Mouse (Mus musculus): ENCODE measurements around the gene Rbm47.
"Not testable (repeated sequence)": the region's sequence is repeated elsewhere in the genome, so short reads cannot be mapped to it uniquely, and the experiment has no call there.

Gene Rbm47

GRCm38 (mm10) chr5:66028232-66028631 lies 144.7 kb downstream of the Rbm47 start:
- no peak for DNase-seq (ENCODE audit: low read depth, low spot score)

DNA sequence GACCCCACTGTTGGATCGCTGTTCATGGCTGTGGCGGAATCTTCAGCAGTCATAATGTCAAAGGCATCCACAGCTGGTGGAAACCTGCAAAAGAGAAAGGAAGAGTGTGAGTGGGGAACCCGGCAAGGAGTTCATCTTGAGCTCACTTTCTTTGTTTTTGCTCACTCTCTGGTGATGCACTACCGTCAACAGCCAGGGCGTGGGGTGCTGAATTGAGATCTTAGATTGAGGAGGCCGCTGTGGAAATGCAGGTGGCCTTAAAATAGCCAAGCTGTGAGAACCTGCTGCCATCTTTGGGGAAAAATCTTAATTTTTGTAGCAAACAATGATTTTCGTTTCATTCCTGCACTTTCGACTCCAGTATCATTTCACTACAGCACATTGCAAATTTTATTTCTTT lies 145.7 kb downstream of the Rbm47 start:
- DNase-seq (ENCODE audit: low read depth, low spot score), result peak; percentile 57

- peak; percentile 50 for DNase-seq (ENCODE audit: low read depth, low spot score)
These were observed 146.1 kb downstream of the Rbm47 start for GRCm38 (mm10) chr5:66026796-66027195.

DNA sequence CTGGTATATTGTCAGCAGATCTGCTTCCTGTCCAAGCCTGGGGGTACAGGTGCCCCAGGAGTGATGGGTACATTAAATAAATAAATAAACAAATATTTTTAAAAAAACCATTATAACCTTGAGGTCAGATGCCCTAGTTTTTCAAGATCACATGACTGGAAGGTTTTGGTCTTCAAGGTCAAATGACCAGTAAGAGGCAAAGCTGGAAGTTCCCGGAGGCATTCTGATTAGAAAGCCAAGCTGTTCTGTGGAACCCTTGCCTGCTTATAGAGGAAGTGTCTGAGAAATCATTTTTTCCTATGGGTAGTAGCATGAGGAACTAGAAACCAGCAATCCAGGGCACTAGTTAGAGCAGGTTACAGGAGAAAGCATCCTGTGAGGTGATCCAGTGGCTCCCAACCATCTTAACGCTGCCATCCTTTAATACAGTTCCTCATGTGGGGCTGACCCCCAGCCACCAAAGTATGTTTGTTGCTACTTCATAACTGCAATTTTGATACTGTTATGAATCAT lies 157.4 kb downstream of the Rbm47 start:
- DNase-seq (ENCODE audit: low read depth, low spot score), result no peak

DNA sequence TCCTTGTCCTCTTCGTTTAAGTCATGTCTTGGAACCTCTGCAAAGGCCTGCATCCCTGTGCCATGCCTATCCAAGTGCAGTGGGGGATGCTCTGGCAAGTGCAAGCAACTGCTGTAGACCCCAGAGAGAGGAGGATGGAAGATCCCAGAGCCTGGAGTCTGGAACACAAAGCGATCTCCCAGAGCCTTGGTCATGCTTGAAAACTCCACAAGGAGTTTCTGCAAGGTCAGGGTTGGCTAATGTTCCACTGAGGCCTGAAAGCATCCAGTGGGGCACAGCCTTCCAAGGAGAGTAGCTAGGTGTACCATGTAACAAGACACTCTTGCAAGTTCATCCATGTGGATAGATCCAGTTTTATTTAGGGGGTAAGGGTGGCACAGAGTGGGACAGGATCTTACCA lies 158.5 kb downstream of the Rbm47 start:
- no peak for DNase-seq (ENCODE audit: low read depth, low spot score)

DNA sequence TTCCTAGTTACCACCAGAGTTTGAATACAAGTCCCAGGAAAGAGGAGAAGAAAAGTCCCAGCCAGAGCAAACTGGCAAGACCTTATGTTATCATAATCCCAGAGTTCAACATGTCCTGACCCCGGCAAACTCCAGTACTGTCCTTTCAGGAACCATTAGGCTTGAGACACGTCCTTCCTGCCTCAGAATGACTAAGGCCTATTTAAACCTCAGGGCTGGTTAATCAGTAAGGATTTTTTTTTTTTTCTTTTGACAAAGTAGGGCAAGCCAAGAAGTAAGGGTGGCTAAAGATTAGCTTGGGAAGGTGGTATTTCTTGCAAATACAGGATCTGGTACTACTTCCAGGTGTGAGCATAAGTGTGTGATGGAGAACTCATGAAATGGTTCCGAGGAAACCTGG lies 158.9 kb downstream of the Rbm47 start:
- DNase-seq (ENCODE audit: low read depth, low spot score), result no peak

DNA sequence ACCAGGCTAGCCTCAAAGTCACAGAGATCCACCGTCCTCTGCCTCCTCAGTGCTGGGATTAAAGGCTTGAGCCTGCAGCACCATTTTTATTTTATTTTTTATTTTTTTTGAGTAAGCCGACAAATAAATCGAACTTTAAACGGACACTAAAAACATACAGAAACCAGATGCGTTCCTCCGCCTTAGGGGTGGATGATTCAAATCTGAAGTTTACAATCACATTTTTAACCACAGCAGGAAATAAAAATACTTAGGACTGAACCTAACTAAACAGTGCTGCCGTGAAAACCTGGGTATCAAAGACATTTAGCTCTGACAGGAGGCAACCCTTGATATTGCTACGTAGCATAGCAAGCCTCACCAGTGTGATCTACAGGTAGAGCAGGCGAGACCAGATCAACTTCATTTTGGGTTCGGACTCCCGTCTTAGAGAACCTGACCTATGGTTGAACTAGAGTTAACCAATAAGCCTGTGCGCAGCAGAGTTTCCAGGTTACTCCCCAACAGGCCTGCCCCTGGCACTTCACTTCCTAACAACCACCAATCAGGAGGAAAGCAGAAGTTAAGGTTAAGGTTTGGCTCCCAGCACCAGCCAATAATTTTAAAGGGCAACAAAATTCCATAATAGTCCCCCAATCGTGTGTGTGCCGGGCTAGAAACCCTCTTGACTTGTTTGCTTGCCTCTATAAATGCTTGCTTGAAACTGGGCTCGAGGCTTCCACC lies 164.5 kb downstream of the Rbm47 start:
- DNase-seq (ENCODE audit: low read depth, low spot score), result no peak

DNA sequence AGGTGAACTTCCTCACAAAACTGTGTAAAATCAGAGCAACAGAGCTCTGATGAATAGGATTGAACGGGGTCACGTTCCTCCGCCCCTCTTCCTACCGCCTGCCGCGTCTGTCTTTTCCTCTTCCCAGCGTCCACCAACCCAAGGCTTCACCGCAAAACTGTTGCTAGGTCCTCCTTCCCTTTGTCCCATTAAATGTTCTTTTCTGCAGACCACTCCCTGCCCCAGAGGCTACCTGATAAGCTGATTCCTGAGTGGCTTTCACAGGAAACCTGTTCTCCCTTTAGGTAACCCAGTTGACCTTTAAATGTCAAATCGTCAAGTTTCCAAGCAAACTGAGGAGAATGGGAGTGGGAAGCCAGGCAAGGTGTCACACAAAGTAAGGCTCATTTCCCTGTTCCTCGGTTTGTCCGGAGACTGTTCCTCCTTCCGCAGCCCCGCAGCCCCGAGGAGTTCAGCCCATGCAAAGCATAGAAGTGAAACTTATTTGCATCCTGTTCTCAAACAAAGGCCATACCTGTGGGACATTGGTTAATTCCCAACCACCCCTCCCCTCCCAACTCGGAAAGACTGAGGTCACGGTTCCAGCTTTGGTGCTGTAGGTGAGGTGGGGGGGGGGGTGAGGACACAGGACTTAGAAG lies 167.8 kb downstream of the Rbm47 start:
- DNase-seq (ENCODE audit: low read depth, low spot score), result peak; percentile 65

GRCm38 (mm10) chr5:66004134-66004925 lies 168.6 kb downstream of the Rbm47 start, which contains the start of gene 9130230L23Rik:
9130230L23Rik (minus strand) TSS chr5:66004285.
- no peak for DNase-seq (ENCODE audit: low read depth, low spot score)

- no peak for DNase-seq (ENCODE audit: low read depth, low spot score)
These were observed 171.7 kb downstream of the Rbm47 start for GRCm38 (mm10) chr5:66001232-66001631.

GRCm38 (mm10) chr5:66000567-66001125 lies 172.3 kb downstream of the Rbm47 start:
- no peak for DNase-seq (ENCODE audit: low read depth, low spot score)

GRCm38 (mm10) chr5:66000074-66000473 lies 172.8 kb downstream of the Rbm47 start:
- DNase-seq (ENCODE audit: low read depth, low spot score), result no peak

DNA sequence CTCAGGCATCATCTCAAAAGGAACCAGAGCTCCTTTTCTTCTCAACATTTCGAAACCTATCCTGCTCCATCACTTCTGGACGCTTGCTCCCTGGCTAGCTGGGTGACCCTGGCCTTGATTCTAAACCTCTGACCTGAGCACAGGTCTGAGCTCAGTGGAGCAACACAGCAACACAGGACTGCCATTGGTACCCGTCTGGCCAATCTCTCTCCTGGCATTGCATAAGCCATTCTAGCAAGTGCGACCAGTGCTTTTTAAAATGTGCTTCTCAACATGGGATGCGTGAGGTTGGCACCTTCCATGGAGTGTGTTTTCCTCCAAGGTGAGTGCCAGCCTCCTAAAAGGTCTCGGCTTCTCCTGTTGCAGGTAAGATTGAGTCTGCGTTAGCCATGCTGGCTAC lies 173.8 kb downstream of the Rbm47 start:
- no peak for DNase-seq (ENCODE audit: low read depth, low spot score)

DNA sequence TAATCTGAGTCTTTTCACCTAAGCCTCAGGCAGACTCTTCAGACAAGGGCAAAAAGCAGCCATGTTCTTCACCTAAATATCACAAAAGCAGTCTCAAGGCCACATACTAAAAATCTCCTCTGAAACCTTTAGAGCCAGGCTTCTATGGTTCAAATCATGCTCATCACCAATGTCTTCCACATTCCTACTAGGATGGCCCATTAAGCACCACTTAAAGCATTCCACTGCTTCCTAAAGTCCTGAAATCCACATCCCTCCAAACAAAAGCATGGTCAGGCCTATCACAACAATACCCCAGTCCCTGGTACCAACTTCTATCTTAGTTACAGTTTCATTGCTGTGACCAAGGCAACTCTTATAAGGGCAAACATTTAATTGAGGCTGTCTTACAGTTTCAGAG lies 175.1 kb downstream of the Rbm47 start:
- peak; percentile 73 for DNase-seq (ENCODE audit: low read depth, low spot score)

GRCm38 (mm10) chr5:65994643-65995042 lies 178.3 kb downstream of the Rbm47 start:
- DNase-seq (ENCODE audit: low read depth, low spot score), result peak; percentile 85

DNA sequence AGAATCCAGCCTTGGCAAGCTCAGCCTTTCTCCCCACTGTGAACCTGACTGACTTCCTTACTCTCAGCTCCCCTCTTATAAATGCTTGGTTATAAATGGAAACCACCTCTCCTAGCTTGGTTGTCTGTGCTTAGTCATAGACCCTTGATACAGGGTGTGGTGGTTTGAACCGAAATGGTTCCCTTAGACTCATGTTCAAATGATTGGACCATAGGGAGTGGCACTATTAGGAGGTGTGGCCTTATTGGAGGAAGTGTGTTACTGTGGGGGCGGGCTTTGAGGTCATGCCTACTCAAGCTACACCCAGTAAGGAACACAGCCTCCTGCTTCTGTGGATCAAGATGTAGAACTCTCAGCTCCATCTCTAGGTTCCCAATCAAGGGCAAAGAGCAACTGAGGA lies 181.7 kb downstream of the Rbm47 start:
- peak; percentile 83 for DNase-seq (ENCODE audit: low read depth, low spot score)

- not testable (repeated sequence) for DNase-seq (ENCODE audit: low read depth, low spot score)
These were observed 185.9 kb downstream of the Rbm47 start for GRCm38 (mm10) chr5:65987004-65987403.

DNA sequence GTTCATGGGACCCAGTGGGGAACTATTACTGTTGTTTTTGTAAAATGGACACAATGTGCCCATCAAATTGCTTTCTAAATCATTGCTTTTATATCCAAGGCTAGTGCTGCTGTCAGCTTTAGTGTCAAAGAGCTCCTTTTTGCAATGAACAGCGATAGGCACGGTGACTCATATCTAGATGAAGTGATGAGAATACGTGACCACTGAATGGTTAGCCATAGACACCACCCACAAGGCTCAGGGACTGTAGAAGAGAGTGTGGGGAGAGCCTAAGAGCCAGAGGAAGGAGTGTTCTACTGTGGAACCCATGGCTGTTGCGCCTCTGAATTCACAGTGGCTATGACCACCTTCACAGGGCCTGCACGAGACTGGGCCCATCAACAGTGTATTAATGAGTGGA lies 186.5 kb downstream of the Rbm47 start:
- DNase-seq (ENCODE audit: low read depth, low spot score), result no peak

- peak; percentile 77 for DNase-seq (ENCODE audit: low read depth, low spot score)
These were observed 197.2 kb downstream of the Rbm47 start for GRCm38 (mm10) chr5:65975731-65976130.

- DNase-seq (ENCODE audit: low read depth, low spot score), result no peak
These were observed 199.7 kb downstream of the Rbm47 start for GRCm38 (mm10) chr5:65973189-65973588.

GRCm38 (mm10) chr5:65968004-65968403 lies 204.9 kb downstream of the Rbm47 start:
- DNase-seq (ENCODE audit: low read depth, low spot score), result peak; percentile 82

DNA sequence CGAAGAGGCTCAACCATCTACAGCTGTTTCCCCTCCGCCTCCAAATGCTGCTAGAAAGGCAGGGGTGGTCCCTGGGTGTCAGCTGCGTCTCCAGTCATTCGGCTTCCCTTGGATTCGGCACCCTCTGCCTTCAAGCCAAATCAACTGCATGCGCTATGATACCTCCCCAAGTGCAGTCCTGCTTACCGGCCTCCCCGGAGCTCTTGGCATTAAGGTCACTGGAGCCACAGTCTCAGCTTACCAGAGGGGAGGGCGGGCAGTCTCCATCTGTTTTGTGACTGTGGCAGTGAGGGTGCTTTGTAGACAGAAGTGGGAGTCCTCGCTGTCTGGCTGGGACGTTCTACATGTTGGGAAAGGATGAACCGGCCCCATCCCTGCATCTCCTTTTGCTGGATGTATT lies 205.8 kb downstream of the Rbm47 start:
- DNase-seq (ENCODE audit: low read depth, low spot score), result peak; percentile 47

Measured in ZHBTc4 (cell line).